Mouse (Mus musculus) liver, embryonic 16.5 days (tissue): ENCODE results near the gene Pcsk5. TPM values are rescaled to one million over a fixed set of nuclear protein-coding genes. Genes with fewer than 3 reads are reported as not detected.

ENCODE experiments used
- ATAC-seq: fragments of 200-750 bp; cut with Nextera tagmentation; 2 replicates; pipeline ENCODE4 v1.8.0; 2017; ENCODE audit warnings: low read depth, mild to moderate bottlenecking, moderate number of reproducible peaks, moderate library complexity
- H3K27ac ChIP-seq: fragments of 300-500 bp; sonication (generic); 2 replicates; pipeline ENCODE4 v1.5.1; 2014; ENCODE audit warnings: mild to moderate bottlenecking, low read length
- H3K27me3 ChIP-seq: fragments of 300-500 bp; sonication (generic); 2 replicates; pipeline ENCODE4 v1.6.1; 2014; ENCODE audit warnings: low read depth, low read length, mixed read lengths; ENCODE audit not compliant: control insufficient read depth, insufficient read depth
- H3K36me3 ChIP-seq: fragments of 300-500 bp; sonication (generic); 2 replicates; pipeline ENCODE4 v1.6.1; 2014; ENCODE audit warnings: mild to moderate bottlenecking; ENCODE audit not compliant: control insufficient read depth, insufficient read depth
- H3K4me1 ChIP-seq: fragments of 300-500 bp; sonication (generic); 2 replicates; pipeline ENCODE4 v1.6.1; 2014; ENCODE audit warnings: low read depth, low read length, mixed read lengths; ENCODE audit not compliant: control insufficient read depth
- H3K4me2 ChIP-seq: fragments of 300-500 bp; sonication (generic); 2 replicates; pipeline ENCODE4 v1.6.1; 2014; ENCODE audit warnings: low read depth, low read length, mixed read lengths
- H3K4me3 ChIP-seq: fragments of 300-500 bp; sonication (generic); 2 replicates; pipeline ENCODE4 v1.5.1; 2014; ENCODE audit warnings: low read depth, mild to moderate bottlenecking, low read length
- H3K9ac ChIP-seq: fragments of 300-500 bp; sonication (generic); 2 replicates; pipeline ENCODE4 v1.6.1; 2014; ENCODE audit warnings: low read depth, low read length
- H3K9me3 ChIP-seq: fragments of 300-500 bp; sonication (generic); replicated peaks from 2 replicates; pipeline ENCODE4 v1.6.1; 2016; ENCODE audit warnings: low read length; ENCODE audit not compliant: control insufficient read depth
- WGBS: fragments of 180-500 bp; shearing (Covaris S2); extraction: QIAGEN DNeasy Blood & Tissue Kit; methylation state at CpG from one replicate; pipeline ENCODE4 v1.1.7; 2014; ENCODE audit not compliant: insufficient replicate concordance; 5-methylcytosine and 5-hydroxymethylcytosine counted together
- polyA plus RNA-seq: library from polyadenylated mRNA; unstranded; fragments of >200 nt; fragmentation: Nextera tagmentation; extraction: Ambion mirVana; gene quantifications from 2 replicates; pipeline ENCODE4 v1.2.1, GENCODE M21; 2015

Gene Pcsk5
- polyA plus RNA-seq, 1 experiment from 2014 or later = 2.4 TPM

GRCm38 (mm10) chr19:17591335-17591734, 246.1 kb downstream of the Pcsk5 start:
- no peak overlapping the region for H3K27ac ChIP-seq
- no peak overlapping the region for H3K4me3 ChIP-seq
- H3K9me3 ChIP-seq = no peaks in the 10 kb centered on the region
- no peak for ATAC-seq
- H3K9ac ChIP-seq = no peak overlapping the region
- H3K4me2 ChIP-seq = no peak overlapping the region
- H3K4me1 ChIP-seq = no peaks in the 10 kb centered on the region
- no peaks in the 10 kb centered on the region for H3K36me3 ChIP-seq
- 48% methylated on average over 8 of the region's 8 CpGs for WGBS
- H3K27me3 ChIP-seq = no peaks in the 10 kb centered on the region

GRCm38 (mm10) chr19:17590314-17590713, 247.1 kb downstream of the Pcsk5 start:
- H3K4me2 ChIP-seq = no peak overlapping the region
- no peak for ATAC-seq
- no peak overlapping the region for H3K9ac ChIP-seq
- no peaks in the 10 kb centered on the region for H3K9me3 ChIP-seq
- no peaks in the 10 kb centered on the region for H3K36me3 ChIP-seq
- no peaks in the 10 kb centered on the region for H3K27me3 ChIP-seq
- 68% methylated on average over 1 of the region's 1 CpGs for WGBS
- no peak overlapping the region for H3K4me3 ChIP-seq
- H3K27ac ChIP-seq = no peak overlapping the region
- H3K4me1 ChIP-seq = no peaks in the 10 kb centered on the region

GRCm38 (mm10) chr19:17577412-17577811, 260.0 kb downstream of the Pcsk5 start:
- no peaks in the 10 kb centered on the region for H3K4me1 ChIP-seq
- no peak for ATAC-seq
- no peak overlapping the region for H3K4me3 ChIP-seq
- 60% methylated on average over 4 of the region's 4 CpGs for WGBS
- H3K9ac ChIP-seq = no peak overlapping the region
- no peak overlapping the region for H3K27ac ChIP-seq
- H3K9me3 ChIP-seq = no peaks in the 10 kb centered on the region
- H3K27me3 ChIP-seq = no peaks in the 10 kb centered on the region
- no peaks in the 10 kb centered on the region for H3K36me3 ChIP-seq
- H3K4me2 ChIP-seq = no peak overlapping the region

GRCm38 (mm10) chr19:17574564-17574963, 262.9 kb downstream of the Pcsk5 start:
- no peaks in the 10 kb centered on the region for H3K4me1 ChIP-seq
- no peak overlapping the region for H3K4me2 ChIP-seq
- no peaks in the 10 kb centered on the region for H3K36me3 ChIP-seq
- H3K9ac ChIP-seq = no peak overlapping the region
- H3K27me3 ChIP-seq = no peaks in the 10 kb centered on the region
- H3K9me3 ChIP-seq = no peaks in the 10 kb centered on the region
- H3K27ac ChIP-seq = no peak overlapping the region
- H3K4me3 ChIP-seq = no peak overlapping the region
- WGBS = 71% methylated on average over 5 of the region's 5 CpGs
- no peak for ATAC-seq

GRCm38 (mm10) chr19:17572315-17572714, 265.1 kb downstream of the Pcsk5 start:
- H3K9ac ChIP-seq = no peak overlapping the region
- 71% methylated on average over 8 of the region's 8 CpGs for WGBS
- no peak for ATAC-seq
- no peak overlapping the region for H3K4me3 ChIP-seq
- H3K36me3 ChIP-seq = no peaks in the 10 kb centered on the region
- no peaks in the 10 kb centered on the region for H3K9me3 ChIP-seq
- H3K27me3 ChIP-seq = no peaks in the 10 kb centered on the region
- H3K27ac ChIP-seq = no peak overlapping the region
- H3K4me2 ChIP-seq = no peak overlapping the region
- no peaks in the 10 kb centered on the region for H3K4me1 ChIP-seq

- no peaks in the 10 kb centered on the region for H3K36me3 ChIP-seq
- no peak overlapping the region for H3K4me2 ChIP-seq
- WGBS = 59% methylated on average over 2 of the region's 2 CpGs
- H3K27ac ChIP-seq = no peak overlapping the region
- H3K4me3 ChIP-seq = no peak overlapping the region
- H3K9ac ChIP-seq = no peak overlapping the region
- no peaks in the 10 kb centered on the region for H3K9me3 ChIP-seq
- H3K27me3 ChIP-seq = no peaks in the 10 kb centered on the region
- H3K4me1 ChIP-seq = no peaks in the 10 kb centered on the region
- ATAC-seq = no peak
These were observed 266.5 kb downstream of the Pcsk5 start for GRCm38 (mm10) chr19:17570936-17571335.

GRCm38 (mm10) chr19:17567264-17567663, 270.2 kb downstream of the Pcsk5 start:
- H3K4me2 ChIP-seq = no peak overlapping the region
- no peaks in the 10 kb centered on the region for H3K4me1 ChIP-seq
- WGBS = 33% methylated on average over 3 of the region's 3 CpGs
- H3K36me3 ChIP-seq = no peaks in the 10 kb centered on the region
- H3K27ac ChIP-seq = no peak overlapping the region
- H3K9me3 ChIP-seq = no peaks in the 10 kb centered on the region
- no peak for ATAC-seq
- H3K27me3 ChIP-seq = no peaks in the 10 kb centered on the region
- H3K4me3 ChIP-seq = no peak overlapping the region
- H3K9ac ChIP-seq = no peak overlapping the region

- no peaks in the 10 kb centered on the region for H3K4me1 ChIP-seq
- H3K27ac ChIP-seq = no peak overlapping the region
- no peaks in the 10 kb centered on the region for H3K36me3 ChIP-seq
- H3K4me3 ChIP-seq = no peak overlapping the region
- H3K9ac ChIP-seq = no peak overlapping the region
- ATAC-seq = no peak
- no peaks in the 10 kb centered on the region for H3K9me3 ChIP-seq
- no peaks in the 10 kb centered on the region for H3K27me3 ChIP-seq
- WGBS = 68% methylated on average over 4 of the region's 4 CpGs
- H3K4me2 ChIP-seq = no peak overlapping the region
These were observed 271.3 kb downstream of the Pcsk5 start for GRCm38 (mm10) chr19:17566097-17566496.

- H3K4me2 ChIP-seq = no peak overlapping the region
- H3K27ac ChIP-seq = no peak overlapping the region
- H3K9ac ChIP-seq = no peak overlapping the region
- H3K36me3 ChIP-seq = no peaks in the 10 kb centered on the region
- WGBS = 65% methylated on average over 2 of the region's 2 CpGs
- ATAC-seq = no peak
- H3K27me3 ChIP-seq = no peaks in the 10 kb centered on the region
- H3K4me3 ChIP-seq = no peak overlapping the region
- H3K4me1 ChIP-seq = no peaks in the 10 kb centered on the region
- H3K9me3 ChIP-seq = no peaks in the 10 kb centered on the region
These were observed 278.7 kb downstream of the Pcsk5 start for GRCm38 (mm10) chr19:17558764-17559163.

- Histone ChIP-seq H3K27me3 (no peaks in the 10 kb centered on the region), H3K27ac (no peak overlapping the region), H3K9ac (no peak overlapping the region), H3K36me3 (no peaks in the 10 kb centered on the region), H3K4me3 (no peak overlapping the region), H3K4me2 (no peak overlapping the region), H3K9me3 (no peaks in the 10 kb centered on the region), H3K4me1 (no peaks in the 10 kb centered on the region)
- WGBS = 72% methylated on average over 7 of the region's 7 CpGs
- ATAC-seq = no peak
These were observed 282.3 kb downstream of the Pcsk5 start for GRCm38 (mm10) chr19:17555159-17555558.
